ENCODE assay signal across 11 mouse cellular contexts in genomic region chr16:73863748-73864147, GRCm38 (mm10).
DNase-seq lines count a peak whose midpoint lies in the region; ATAC-seq and TF ChIP-seq lines count a peak whose summit lies in the region.
"Had no signal": no experiment of that assay in that cellular context is flagged by ENCODE, and none has a peak within 500 bp of the region (broad histone marks: within the 10 kb centered on the region; RNA-seq: fewer than 3 reads in every experiment).

No protein-coding gene starts in this region.

- no peak overlapping the region for H3K4me2 ChIP-seq in lung, embryonic 14.5 days
- H3K4me2 ChIP-seq in midbrain, embryonic 16.5 days (ENCODE audit: low read length): no peak overlapping the region
- H3K4me2 ChIP-seq: limb, embryonic 15.5 days had no signal

- no peak overlapping the region for H3K4me3 ChIP-seq in lung, embryonic 14.5 days (ENCODE audit: low read depth, low read length)
- no peak overlapping the region for H3K4me3 ChIP-seq in lung, adult 2 months (replicated peaks; ENCODE audit: extremely low read depth, low read depth, low read length)
- H3K4me3 ChIP-seq in midbrain, embryonic 16.5 days (ENCODE audit: low read depth, low read length): no peak overlapping the region
- H3K4me3 ChIP-seq: limb, embryonic 15.5 days had no signal

- no peak for TF ChIP-seq CTCF in lung, embryonic 14.5 days (IDR thresholded peaks at IDR 0.05; ENCODE audit: low read depth)
- no peak for TF ChIP-seq CTCF in lung, adult 2 months (IDR thresholded peaks at IDR 0.05; ENCODE audit: insufficient read depth, low read length)

- no peaks in the 10 kb centered on the region for H3K9me3 ChIP-seq in lung, embryonic 14.5 days (ENCODE audit: low read depth, low read length)
- no peaks in the 10 kb centered on the region for H3K9me3 ChIP-seq in midbrain, embryonic 16.5 days (replicated peaks; ENCODE audit: control insufficient read depth, low read length, poor library complexity, severe bottlenecking)
- H3K9me3 ChIP-seq: limb, embryonic 15.5 days had no signal

- no peak for ATAC-seq in lung, embryonic 14.5 days (ENCODE audit: insufficient read depth)
- peak; percentile 73; the same call in 1 of the 2 replicates for ATAC-seq in midbrain, embryonic 16.5 days

- WGBS in lung, embryonic 14.5 days: 18% methylated on average over 3 of the region's 3 CpGs
- 10% methylated on average over 3 of the region's 3 CpGs for WGBS in lung, adult 2 months
- under 1% methylated on average over 3 of the region's 3 CpGs for WGBS in midbrain, embryonic 16.5 days

- no peaks in the 10 kb centered on the region for H3K36me3 ChIP-seq in lung, embryonic 14.5 days (ENCODE audit: insufficient read depth)
- H3K36me3 ChIP-seq in midbrain, embryonic 16.5 days (ENCODE audit: control insufficient read depth, insufficient read depth, low read length): no peaks in the 10 kb centered on the region
- H3K36me3 ChIP-seq: limb, embryonic 15.5 days had no signal

- H3K4me1 ChIP-seq in lung, embryonic 14.5 days (ENCODE audit: insufficient read depth): no peaks in the 10 kb centered on the region
- no peaks in the 10 kb centered on the region; the same call in 1 of the 2 replicates for H3K4me1 ChIP-seq in lung, adult 2 months (ENCODE audit: control insufficient read depth, insufficient read depth, low read length)
- peaks cover 20% of the 10 kb centered on the region for H3K4me1 ChIP-seq in midbrain, embryonic 16.5 days (ENCODE audit: control insufficient read depth, insufficient read depth, low read length)
- H3K4me1 ChIP-seq: limb, embryonic 15.5 days had no signal

- H3K9ac ChIP-seq in lung, embryonic 14.5 days: no peak overlapping the region
- H3K9ac ChIP-seq in midbrain, embryonic 16.5 days (ENCODE audit: low read depth, low read length): no peak overlapping the region
- H3K9ac ChIP-seq: limb, embryonic 15.5 days had no signal

- no peaks in the 10 kb centered on the region for H3K27me3 ChIP-seq in lung, embryonic 14.5 days (ENCODE audit: insufficient read depth, low read length)
- no peaks in the 10 kb centered on the region for H3K27me3 ChIP-seq in midbrain, embryonic 16.5 days (ENCODE audit: control insufficient read depth, insufficient read depth, low read depth, low read length)
- H3K27me3 ChIP-seq: limb, embryonic 15.5 days had no signal

- DNase-seq in embryo, embryonic 10 days (ENCODE audit: low spot score): peak; percentile 9
- DNase-seq in embryo, embryonic 9.5 days (ENCODE audit: extremely low spot score): no peak
- DNase-seq in lung, embryonic 14.5 days: peak; percentile 64
- DNase-seq in lung, adult 2 months: no peak
- DNase-seq in heart, adult 8-10 months (ENCODE audit: low spot score): peak; percentile 34
- DNase-seq in layer of hippocampus, adult 18-20 months (ENCODE audit: low spot score in 2 of 2): no peak
- DNase-seq in left cerebral cortex, adult 9 months (ENCODE audit: low spot score in 2 of 2): no peak
- DNase-seq: adrenal gland, postnatal 25 days; right cerebral cortex, postnatal 4 days had no signal

- no peak for TF ChIP-seq POLR2A in lung, adult 2 months (IDR thresholded peaks at IDR 0.05; ENCODE audit: borderline replicate concordance, extremely low read depth, low read depth, low read length)

- H3K27ac ChIP-seq in lung, embryonic 14.5 days (ENCODE audit: low read depth): no peak overlapping the region
- 0 out of 2 replicates have a peak overlapping the region, but pooled peaks have one; percentile 2 for H3K27ac ChIP-seq in midbrain, embryonic 16.5 days (ENCODE audit: low read length)
- H3K27ac ChIP-seq: limb, embryonic 15.5 days had no signal

Comparison
In these comparisons a context has a peak if more than half of its experiments do, and no peak if none do; other contexts are left out.
1. DNase-seq: peak in embryo, embryonic 10 days (single experiment), lung, embryonic 14.5 days (single experiment) and heart, adult 8-10 months (single experiment); none in embryo, embryonic 9.5 days (single experiment), lung, adult 2 months (single experiment), layer of hippocampus, adult 18-20 months (0 of 2) and left cerebral cortex, adult 9 months (0 of 2).